Mouse (Mus musculus) bone marrow macrophage, adult 2 months (primary cell): Measurements from ENCODE around the gene Hist1h2ac. TPM values are rescaled to one million over a fixed set of nuclear protein-coding genes. Genes with fewer than 3 reads are reported as not detected.

Source experiments
- H3K27ac ChIP-seq: 2 replicates; pipeline ENCODE4 v1.5.1; 2012; ENCODE audit warnings: low read depth, low read length; ENCODE audit not compliant: insufficient read depth
- H3K4me1 ChIP-seq: 2 replicates; pipeline ENCODE4 v1.6.1; 2012; ENCODE audit warnings: low read length; ENCODE audit not compliant: control insufficient read depth, insufficient read depth
- H3K4me3 ChIP-seq: 2 replicates; pipeline ENCODE4 v1.5.1; 2012; ENCODE audit warnings: mild to moderate bottlenecking, low read length, moderate library complexity; ENCODE audit not compliant: insufficient read depth
- CTCF ChIP-seq: IDR thresholded peaks from 2 replicates; pipeline ENCODE4 v1.5.1; 2012; ENCODE audit warnings: low read depth, mild to moderate bottlenecking, low read length, moderate library complexity
- POLR2A ChIP-seq: IDR thresholded peaks from 2 replicates; pipeline ENCODE4 v1.6.1; 2012; ENCODE audit warnings: mild to moderate bottlenecking, low read depth, low read length, borderline replicate concordance
- polyA plus RNA-seq: library from polyadenylated mRNA; stranded (reverse); fragments of >200 nt; gene quantifications from 2 replicates; pipeline ENCODE4 v1.2.4, GENCODE M21; 2012; ENCODE audit not compliant: missing spikeins, insufficient read depth, insufficient read length

Gene Hist1h2ac
- polyA plus RNA-seq, 1 experiment, result 0.40 TPM

DNA sequence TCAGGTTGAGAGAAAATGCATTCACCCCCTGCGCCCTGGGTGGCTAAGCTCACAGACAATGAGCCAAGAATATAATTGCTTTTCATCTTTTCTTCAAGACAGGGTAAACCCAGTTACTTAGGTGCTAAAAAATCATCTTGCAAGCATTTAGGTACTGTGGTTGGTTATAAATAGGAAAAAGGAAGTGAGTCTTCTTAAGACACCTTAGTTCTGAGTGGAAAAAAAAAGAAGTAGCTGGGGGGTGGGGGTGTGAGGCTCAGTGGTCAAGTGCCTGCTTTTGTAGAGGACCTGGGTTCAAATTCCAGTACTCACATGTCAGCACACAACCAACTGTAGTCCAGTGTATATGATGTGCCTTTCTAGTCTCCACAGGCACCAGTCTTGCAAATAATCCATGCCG lies 5.2 kb upstream of the Hist1h2ac start:
- H3K27ac ChIP-seq, result no peak overlapping the region
- H3K4me1 ChIP-seq, result peaks cover 19% of the 10 kb centered on the region
- H3K4me3 ChIP-seq, result no peak overlapping the region
- TF ChIP-seq CTCF, result no peak
- no peak for TF ChIP-seq POLR2A

DNA sequence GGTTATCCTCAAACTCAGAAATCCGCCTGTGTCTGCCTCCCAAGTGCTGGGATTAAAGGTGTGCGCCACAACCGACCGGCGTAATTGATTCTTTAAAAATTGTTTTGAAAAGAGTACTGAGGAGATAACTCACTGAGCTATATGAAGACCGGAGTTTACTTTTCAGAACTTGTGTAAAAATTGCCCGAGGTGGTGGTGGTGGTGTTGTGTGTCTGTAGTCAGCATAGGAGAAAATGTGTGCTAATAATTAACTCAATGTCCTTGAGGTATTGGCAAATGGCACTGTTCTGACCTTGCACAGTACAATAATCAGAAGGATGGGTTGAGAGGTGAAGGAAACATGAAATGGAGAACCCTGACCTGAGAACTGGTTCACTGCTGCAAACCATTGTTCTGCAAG lies 4.2 kb upstream of the Hist1h2ac start:
- H3K4me1 ChIP-seq, result peaks cover 19% of the 10 kb centered on the region
- H3K27ac ChIP-seq, result no peak overlapping the region
- no peak for TF ChIP-seq CTCF
- no peak for TF ChIP-seq POLR2A
- no peak overlapping the region for H3K4me3 ChIP-seq

DNA sequence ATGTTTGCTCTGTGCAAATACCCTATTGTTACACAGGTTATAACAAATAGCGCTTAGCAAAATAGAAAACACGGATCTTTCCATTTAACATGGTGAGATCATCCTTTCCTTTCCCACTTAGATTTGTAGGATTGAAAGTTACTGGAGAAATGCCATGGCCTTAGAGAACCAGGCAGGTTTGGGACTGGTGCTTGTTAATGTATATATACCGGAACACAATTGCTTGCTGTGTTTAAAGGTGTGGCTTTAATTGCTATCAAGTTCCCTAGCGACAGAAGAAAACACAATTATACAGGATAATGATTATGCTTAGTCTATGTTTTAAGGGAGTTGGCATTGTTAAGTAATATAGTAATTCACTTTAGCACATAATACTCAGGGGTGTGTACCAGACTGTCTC lies 3.4 kb upstream of the Hist1h2ac start:
- no peak overlapping the region for H3K27ac ChIP-seq

GRCm38 (mm10) chr13:23685966-23686365 lies 2.2 kb upstream of the Hist1h2ac start:
- Histone ChIP-seq H3K4me1 (peaks cover 24% of the 10 kb centered on the region), H3K4me3 (peak overlapping the region; percentile 59), H3K27ac (peak overlapping the region; percentile 92)
- no peak for TF ChIP-seq CTCF

More for the DNA sequence above, 3.4 kb upstream of the Hist1h2ac start:
- H3K4me3 ChIP-seq, result no peak overlapping the region
- H3K4me1 ChIP-seq, result peaks cover 26% of the 10 kb centered on the region
- TF ChIP-seq CTCF, result no peak
- no peak for TF ChIP-seq POLR2A

DNA sequence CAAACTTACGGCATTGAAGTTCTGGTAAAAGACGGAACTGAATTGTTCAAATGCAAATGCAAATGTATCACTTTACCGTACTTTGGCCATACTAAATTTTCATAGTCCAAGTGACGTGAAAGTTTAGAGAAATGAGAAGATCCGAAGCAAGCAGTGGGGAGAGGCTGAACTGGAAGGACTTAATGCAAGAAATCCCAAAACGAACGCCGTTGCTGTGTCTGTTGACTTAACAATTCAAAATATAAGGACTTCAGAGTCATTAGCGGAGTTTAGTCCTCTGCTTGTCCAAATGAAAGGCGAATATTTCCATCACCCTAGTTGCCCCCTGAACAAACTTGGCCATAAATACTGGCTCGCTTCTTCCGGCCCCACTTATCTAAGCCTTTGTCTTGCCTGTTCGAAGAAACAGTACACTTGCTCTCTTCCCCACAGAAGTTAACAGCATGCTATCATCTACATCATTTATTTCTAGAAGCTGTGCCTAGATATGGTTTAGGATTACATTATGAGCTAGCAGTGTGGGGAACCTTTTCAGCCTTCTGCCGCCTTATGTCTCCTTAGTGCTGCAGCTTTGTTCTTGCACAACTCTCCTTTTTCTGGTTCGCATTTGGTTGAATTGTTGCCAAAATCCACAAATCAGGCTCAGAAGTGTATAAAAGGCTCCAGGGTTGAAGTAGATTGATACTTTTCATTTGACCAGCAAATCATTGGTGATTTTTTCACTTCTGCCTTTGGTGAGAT lies 1.5 kb upstream of the Hist1h2ac start:
- peak overlapping the region; percentile 59 for H3K4me3 ChIP-seq
- H3K4me1 ChIP-seq, result peaks cover 20% of the 10 kb centered on the region
- no peak for TF ChIP-seq CTCF
- no peak for TF ChIP-seq POLR2A
- H3K27ac ChIP-seq, result peak overlapping the region; percentile 92

- H3K27ac ChIP-seq, result peak overlapping the region; percentile 92
- peak overlapping the region; percentile 68 for H3K4me3 ChIP-seq
- H3K4me1 ChIP-seq, result peaks cover 16% of the 10 kb centered on the region
These were observed 672 bp upstream of the Hist1h2ac start for GRCm38 (mm10) chr13:23684295-23684945.

GRCm38 (mm10) chr13:23682947-23683754 lies 597 bp downstream of the Hist1h2ac start:
- H3K4me1 ChIP-seq, result peaks cover 13% of the 10 kb centered on the region
- H3K27ac ChIP-seq, result peak overlapping the region; percentile 80
- peak overlapping the region; percentile 49 for H3K4me3 ChIP-seq

DNA sequence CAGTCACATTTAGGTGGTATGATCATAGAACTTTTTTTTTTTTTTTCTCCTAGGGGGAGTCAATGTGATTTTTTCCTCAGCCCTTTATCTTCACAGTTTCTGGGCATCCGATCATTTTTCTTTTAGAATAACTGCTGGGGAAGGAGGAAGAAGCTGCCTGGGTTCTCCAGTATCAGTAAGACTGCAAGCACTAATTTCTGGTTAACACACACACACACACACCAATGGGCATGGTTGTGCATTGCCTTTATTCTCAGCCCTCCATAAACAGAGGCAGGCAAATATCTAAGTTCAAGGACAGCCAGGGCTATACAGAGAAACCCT lies 1.2 kb downstream of the Hist1h2ac start:
- H3K27ac ChIP-seq, result peak overlapping the region; percentile 80
- no peak for TF ChIP-seq POLR2A
- TF ChIP-seq CTCF, result no peak
- peaks cover 11% of the 10 kb centered on the region for H3K4me1 ChIP-seq
- H3K4me3 ChIP-seq, result peak overlapping the region; percentile 44

GRCm38 (mm10) chr13:23681990-23682582 lies 1.7 kb downstream of the Hist1h2ac start:
- peak overlapping the region; percentile 17; the same call in 1 of the 2 replicates for H3K27ac ChIP-seq

DNA sequence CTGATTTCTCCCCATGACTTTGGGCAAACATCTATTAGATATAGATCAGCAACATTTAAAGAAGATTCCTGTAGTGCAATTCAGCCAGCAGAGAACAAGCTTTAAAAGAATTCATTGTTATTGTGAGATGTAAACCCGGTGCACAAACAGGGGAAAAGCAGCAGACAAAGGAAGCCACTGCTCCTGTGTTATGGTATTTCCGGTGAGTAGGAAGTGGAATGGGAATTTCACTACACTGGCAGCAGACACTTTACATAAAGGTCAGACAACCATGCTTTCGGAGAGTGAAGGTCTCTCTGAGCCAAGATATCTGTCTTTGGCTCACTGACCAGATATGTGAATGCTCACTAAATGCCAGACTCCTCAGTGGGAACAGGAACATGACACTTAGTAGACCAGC lies 21.2 kb downstream of the Hist1h2ac start:
- TF ChIP-seq POLR2A, result no peak
- no peak for TF ChIP-seq CTCF
- Histone ChIP-seq H3K4me3 (no peak overlapping the region), H3K27ac (no peak overlapping the region), H3K4me1 (peaks cover 19% of the 10 kb centered on the region)

More at GRCm38 (mm10) chr13:23681990-23682582, 1.7 kb downstream of the Hist1h2ac start:
- Histone ChIP-seq H3K4me1 (peaks cover 11% of the 10 kb centered on the region), H3K4me3 (no peak overlapping the region)
- no peak for TF ChIP-seq POLR2A
- no peak for TF ChIP-seq CTCF
